Mouse (Mus musculus): ENCODE measurements around the gene Srsf7.
"Not testable (repeated sequence)": the region's sequence is repeated elsewhere in the genome, so short reads cannot be mapped to it uniquely, and the experiment has no call there.

GRCm38 (mm10) chr17:80178846-80179245, 28.3 kb downstream of the Srsf7 start:
- TF ChIP-seq CTCF (IDR thresholded peaks at IDR 0.05; ENCODE audit: borderline replicate concordance, control insufficient read depth, extremely low read depth, insufficient read depth, low read length, poor library complexity); POLR2A (IDR thresholded peaks at IDR 0.05; ENCODE audit: control insufficient read depth, extremely low read depth, insufficient read depth, low read length, poor library complexity): not testable (repeated sequence)

Measured in thymus, adult 2 months (tissue).